Mouse (Mus musculus) ES-E14 (cell line): ENCODE measurements at regions not wholly inside any gene's neighbourhood (a gene's known extent, or its start where the extent isn't known, plus 50 kb on each side); places are given as distances from the start of the nearest gene placed in this dataset.
"Not testable (repeated sequence)": the region's sequence is repeated elsewhere in the genome, so short reads cannot be mapped to it uniquely, and the experiment has no call there.

Experiments used
- DNase-seq: peaks from one replicate; pipeline ENCODE4 v3.0.0-alpha.2; 2013; ENCODE audit warnings: low read depth, low spot score
- H3K27ac ChIP-seq: 2 replicates; pipeline ENCODE4 v1.5.1; 2012; ENCODE audit warnings: low read depth, mild to moderate bottlenecking, low read length, moderate library complexity, mixed read lengths; ENCODE audit not compliant: poor library complexity, insufficient read depth, severe bottlenecking
- H3K36me3 ChIP-seq: 2 replicates; pipeline ENCODE4 v1.6.1; 2012; ENCODE audit warnings: mild to moderate bottlenecking, low read length, moderate library complexity, mixed read lengths; ENCODE audit not compliant: control insufficient read depth, poor library complexity, insufficient read depth, severe bottlenecking
- H3K4me1 ChIP-seq, 2 experiments: fragments of 150-350 bp in 1 of 2; sonication (generic) in 1 of 2; 2 replicates each; pipeline ENCODE4 v1.6.1; 2012; ENCODE audit warnings: low read length in 2 of 2, mild to moderate bottlenecking in 1 of 2, mixed read lengths in 1 of 2; ENCODE audit not compliant: control insufficient read depth in 2 of 2, insufficient read depth in 2 of 2, poor library complexity in 1 of 2
- H3K4me3 ChIP-seq, 2 experiments: fragments of 150-350 bp in 1 of 2; sonication (generic) in 1 of 2; 2 replicates each; pipeline ENCODE4 v1.5.1; 2012; ENCODE audit warnings: low read length in 2 of 2, low read depth in 1 of 2, mild to moderate bottlenecking in 1 of 2, mixed read lengths in 1 of 2; ENCODE audit not compliant: insufficient read depth in 1 of 2, poor library complexity in 1 of 2, severe bottlenecking in 1 of 2
- H3K9ac ChIP-seq: 2 replicates; pipeline ENCODE4 v1.6.1; 2012; ENCODE audit warnings: low read depth, mild to moderate bottlenecking, low read length, mixed read lengths; ENCODE audit not compliant: poor library complexity, insufficient read depth, severe bottlenecking
- H3K9me3 ChIP-seq: fragments of 150-350 bp; sonication (generic); 2 replicates; pipeline ENCODE4 v1.6.1; 2012; ENCODE audit warnings: low read depth, mild to moderate bottlenecking, low read length; ENCODE audit not compliant: control insufficient read depth, insufficient read depth
- CHD2 ChIP-seq: IDR thresholded peaks from 2 replicates; pipeline ENCODE4 v1.6.1; 2014; ENCODE audit warnings: mild to moderate bottlenecking, low read depth, low read length, inconsistent platforms
- HCFC1 ChIP-seq: IDR thresholded peaks from 2 replicates; pipeline ENCODE4 v1.6.1; 2012; ENCODE audit warnings: low read length, inconsistent platforms, borderline replicate concordance; ENCODE audit not compliant: insufficient read depth
- MAFK ChIP-seq: IDR thresholded peaks from 2 replicates; pipeline ENCODE4 v1.6.1; 2014; ENCODE audit warnings: mild to moderate bottlenecking, low read depth, low read length, inconsistent platforms; ENCODE audit not compliant: insufficient read depth
- ZC3H11A ChIP-seq: IDR thresholded peaks from 2 replicates; pipeline ENCODE4 v1.6.1; 2012; ENCODE audit warnings: low read depth, mild to moderate bottlenecking, inconsistent platforms, low read length, borderline replicate concordance
- ZNF384 ChIP-seq: IDR thresholded peaks from 2 replicates; pipeline ENCODE4 v1.6.1; 2012; ENCODE audit warnings: low read depth, low read length, inconsistent platforms
- in situ Hi-C, 2 experiments: fragments of 600-800 bp; cut with MboI; formaldehyde crosslinking; loops; one replicate each; pipeline ENCODE4 v1.15.1; 2025; ENCODE audit warnings: low sequenced_read_pairs in 2 of 2, inconsistent platforms in 1 of 2; ENCODE audit not compliant: unreplicated experiment in 2 of 2

DNA sequence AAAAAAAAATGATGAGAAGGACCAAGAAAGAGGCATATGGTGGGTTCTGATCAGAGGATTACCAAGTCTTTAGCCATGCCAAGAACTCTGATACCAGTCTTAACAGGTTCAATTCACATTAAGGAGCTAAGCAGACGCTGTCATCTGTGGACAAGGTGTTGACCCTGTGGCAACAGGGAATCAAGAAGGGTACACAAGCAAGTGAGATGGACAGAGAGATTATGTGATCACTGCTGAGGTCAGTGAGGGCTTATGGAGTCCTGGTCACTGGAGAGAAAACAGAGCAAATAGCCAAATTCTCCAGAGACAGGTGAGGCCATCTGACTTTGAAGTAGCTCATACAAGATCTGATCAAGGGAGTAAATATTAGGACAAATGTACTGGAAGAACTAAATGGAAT lies 289.1 kb upstream of the B3galt2 start:
- in situ Hi-C loops: no loop called here
- no peak for DNase-seq
- H3K9me3 ChIP-seq: no peaks in the 10 kb centered on the region
- no peak overlapping the region for H3K9ac ChIP-seq
- TF ChIP-seq MAFK: no peak
- TF ChIP-seq ZC3H11A: no peak
- TF ChIP-seq CHD2: no peak
- TF ChIP-seq ZNF384: no peak
- TF ChIP-seq HCFC1: no peak
- no peaks in the 10 kb centered on the region for H3K36me3 ChIP-seq
- no peaks in the 10 kb centered on the region for H3K4me1 ChIP-seq
- H3K4me3 ChIP-seq: no peak overlapping the region
- no peak overlapping the region for H3K27ac ChIP-seq

DNA sequence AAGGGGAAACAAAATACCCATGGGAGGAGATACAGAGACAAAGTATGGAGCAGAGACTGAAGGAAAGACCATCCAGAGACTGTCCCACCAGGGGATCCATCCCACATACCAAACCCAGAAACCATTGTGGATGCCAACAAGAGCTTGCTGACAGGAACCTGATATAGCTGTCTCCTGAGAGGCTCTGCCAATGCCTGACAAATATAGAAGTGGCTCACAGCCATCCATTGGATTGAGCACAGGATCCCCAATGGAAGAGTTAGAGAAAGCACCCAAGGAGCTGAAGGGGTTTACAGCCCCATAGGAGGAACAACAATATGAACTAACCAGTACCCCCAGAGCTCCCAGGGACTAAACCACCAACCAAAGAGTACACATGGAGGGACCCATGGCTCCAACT lies 280.2 kb upstream of the B3galt2 start:
- H3K4me3 ChIP-seq, H3K9me3 ChIP-seq, in situ Hi-C loops, DNase-seq, H3K4me1 ChIP-seq, H3K36me3 ChIP-seq, H3K9ac ChIP-seq, H3K27ac ChIP-seq: not testable (repeated sequence)

DNA sequence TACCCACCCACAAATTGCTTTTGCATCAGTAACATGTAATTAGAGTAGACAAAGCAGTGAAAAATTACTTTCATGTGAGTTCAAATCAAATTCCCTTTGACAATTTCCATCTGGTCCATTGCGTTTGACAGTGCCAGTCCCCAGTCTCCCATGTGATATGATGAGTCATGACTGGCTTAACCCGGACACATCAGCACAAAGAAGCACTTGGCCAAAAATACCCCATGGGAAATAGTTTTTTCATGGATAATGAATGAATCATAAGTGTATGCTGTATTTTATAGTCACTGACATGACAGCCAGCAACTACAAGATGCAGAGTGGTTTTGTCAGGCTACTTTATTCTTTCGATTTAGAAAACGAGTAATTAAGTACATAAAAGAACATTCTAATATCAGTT lies 248.6 kb upstream of the B3galt2 start:
- H3K36me3 ChIP-seq: no peaks in the 10 kb centered on the region
- no peak for TF ChIP-seq MAFK
- no peaks in the 10 kb centered on the region for H3K4me1 ChIP-seq
- no peaks in the 10 kb centered on the region for H3K9me3 ChIP-seq
- H3K9ac ChIP-seq: no peak overlapping the region
- no peak for DNase-seq
- no peak overlapping the region for H3K4me3 ChIP-seq
- in situ Hi-C loops: no loop called here
- H3K27ac ChIP-seq: no peak overlapping the region
